Mouse (Mus musculus): ENCODE measurements around the gene Limch1. TPM values are rescaled to one million over a fixed set of nuclear protein-coding genes. Genes with fewer than 3 reads are reported as not detected.

Limch1 gene
- polyA plus RNA-seq, 1 experiment from 2014 or later = 6.1 TPM

GRCm38 (mm10) chr5:66979332-66980218 lies 233.9 kb downstream of the Limch1 start:
- peak; percentile 32 for DNase-seq (ENCODE audit: low spot score)

GRCm38 (mm10) chr5:66980862-66981261 lies 235.2 kb downstream of the Limch1 start:
- no peak overlapping the region for H3K9ac ChIP-seq (ENCODE audit: low read length)
- no peaks in the 10 kb centered on the region for H3K36me3 ChIP-seq (ENCODE audit: control insufficient read depth, insufficient read depth, low read length)
- no peaks in the 10 kb centered on the region for H3K27me3 ChIP-seq (ENCODE audit: control insufficient read depth, insufficient read depth, low read length)
- no peaks in the 10 kb centered on the region for H3K4me1 ChIP-seq (replicated peaks; ENCODE audit: control insufficient read depth, insufficient read depth)
- no peak overlapping the region for H3K27ac ChIP-seq (replicated peaks)
- H3K9me3 ChIP-seq (ENCODE audit: control insufficient read depth, low read length) = no peaks in the 10 kb centered on the region
- no peak overlapping the region for H3K4me2 ChIP-seq (replicated peaks; ENCODE audit: low read depth)
- ATAC-seq (ENCODE audit: low FRiP score, low TSS enrichment) = no peak
- 76% methylated on average over 4 of the region's 4 CpGs for WGBS
- no peak for DNase-seq (ENCODE audit: low spot score)
- no peak overlapping the region for H3K4me3 ChIP-seq (ENCODE audit: low read depth, low read length)
- TF ChIP-seq EP300 (optimal IDR thresholded peaks at IDR 0.05) (no peak), CTCF (IDR thresholded peaks at IDR 0.05; ENCODE audit: low read depth) (no peak)

More at GRCm38 (mm10) chr5:66979332-66980218, 233.9 kb downstream of the Limch1 start:
- no peaks in the 10 kb centered on the region for H3K9me3 ChIP-seq (ENCODE audit: control insufficient read depth, low read length)
- no peaks in the 10 kb centered on the region for H3K27me3 ChIP-seq (ENCODE audit: control insufficient read depth, insufficient read depth, low read length)
- no peak overlapping the region for H3K9ac ChIP-seq (ENCODE audit: low read length)
- H3K27ac ChIP-seq (replicated peaks) = no peak overlapping the region
- no peaks in the 10 kb centered on the region for H3K4me1 ChIP-seq (replicated peaks; ENCODE audit: control insufficient read depth, insufficient read depth)
- no peak overlapping the region for H3K4me3 ChIP-seq (ENCODE audit: low read depth, low read length)
- peak; percentile 54; the same call in 1 of the 2 replicates for ATAC-seq (ENCODE audit: low FRiP score, low TSS enrichment)
- no peak overlapping the region for H3K4me2 ChIP-seq (replicated peaks; ENCODE audit: low read depth)
- no peaks in the 10 kb centered on the region for H3K36me3 ChIP-seq (ENCODE audit: control insufficient read depth, insufficient read depth, low read length)
- no peak for TF ChIP-seq CTCF (IDR thresholded peaks at IDR 0.05; ENCODE audit: low read depth)
- TF ChIP-seq EP300 (optimal IDR thresholded peaks at IDR 0.05) = no peak
- 44% methylated on average over 19 of the region's 19 CpGs for WGBS

- Histone ChIP-seq H3K36me3 (ENCODE audit: control insufficient read depth, insufficient read depth, low read length) (no peaks in the 10 kb centered on the region), H3K4me3 (ENCODE audit: low read depth, low read length) (no peak overlapping the region), H3K27me3 (ENCODE audit: control insufficient read depth, insufficient read depth, low read length) (no peaks in the 10 kb centered on the region), H3K9me3 (ENCODE audit: control insufficient read depth, low read length) (no peaks in the 10 kb centered on the region), H3K4me2 (replicated peaks; ENCODE audit: low read depth) (no peak overlapping the region), H3K9ac (ENCODE audit: low read length) (no peak overlapping the region), H3K27ac (replicated peaks) (no peak overlapping the region), H3K4me1 (replicated peaks; ENCODE audit: control insufficient read depth, insufficient read depth) (no peaks in the 10 kb centered on the region)
- WGBS = 79% methylated on average over 5 of the region's 5 CpGs
- no peak for TF ChIP-seq CTCF (IDR thresholded peaks at IDR 0.05; ENCODE audit: low read depth)
- TF ChIP-seq EP300 (optimal IDR thresholded peaks at IDR 0.05) = no peak
- DNase-seq (ENCODE audit: low spot score) = no peak
- no peak for ATAC-seq (ENCODE audit: low FRiP score, low TSS enrichment)
Measured at GRCm38 (mm10) chr5:66983104-66983503, 237.5 kb downstream of the Limch1 start.

GRCm38 (mm10) chr5:66988926-66989325 lies 243.3 kb downstream of the Limch1 start:
- Histone ChIP-seq H3K36me3 (ENCODE audit: control insufficient read depth, insufficient read depth, low read length) (no peaks in the 10 kb centered on the region), H3K4me1 (replicated peaks; ENCODE audit: control insufficient read depth, insufficient read depth) (no peaks in the 10 kb centered on the region), H3K4me2 (replicated peaks; ENCODE audit: low read depth) (no peak overlapping the region), H3K9me3 (ENCODE audit: control insufficient read depth, low read length) (no peaks in the 10 kb centered on the region), H3K27me3 (ENCODE audit: control insufficient read depth, insufficient read depth, low read length) (no peaks in the 10 kb centered on the region), H3K4me3 (ENCODE audit: low read depth, low read length) (no peak overlapping the region), H3K27ac (replicated peaks) (no peak overlapping the region), H3K9ac (ENCODE audit: low read length) (no peak overlapping the region)
- ATAC-seq (ENCODE audit: low FRiP score, low TSS enrichment) (no peak), DNase-seq (ENCODE audit: low spot score) (no peak)
- TF ChIP-seq EP300 (optimal IDR thresholded peaks at IDR 0.05) = no peak
- peak; percentile 58 for TF ChIP-seq CTCF (IDR thresholded peaks at IDR 0.05; ENCODE audit: low read depth)
- WGBS = 69% methylated on average over 4 of the region's 4 CpGs

- no peak for DNase-seq (ENCODE audit: low spot score)
- Histone ChIP-seq H3K27me3 (ENCODE audit: control insufficient read depth, insufficient read depth, low read length) (no peaks in the 10 kb centered on the region), H3K9me3 (ENCODE audit: control insufficient read depth, low read length) (no peaks in the 10 kb centered on the region), H3K4me1 (replicated peaks; ENCODE audit: control insufficient read depth, insufficient read depth) (no peaks in the 10 kb centered on the region), H3K36me3 (ENCODE audit: control insufficient read depth, insufficient read depth, low read length) (no peaks in the 10 kb centered on the region), H3K27ac (replicated peaks) (no peak overlapping the region), H3K4me3 (ENCODE audit: low read depth, low read length) (no peak overlapping the region), H3K4me2 (replicated peaks; ENCODE audit: low read depth) (no peak overlapping the region), H3K9ac (ENCODE audit: low read length) (no peak overlapping the region)
- no peak for ATAC-seq (ENCODE audit: low FRiP score, low TSS enrichment)
- TF ChIP-seq CTCF (IDR thresholded peaks at IDR 0.05; ENCODE audit: low read depth) (no peak), EP300 (optimal IDR thresholded peaks at IDR 0.05) (no peak)
- WGBS = 71% methylated on average over 7 of the region's 7 CpGs
Measured at GRCm38 (mm10) chr5:66989531-66989930, 243.9 kb downstream of the Limch1 start.

- ATAC-seq (ENCODE audit: low FRiP score, low TSS enrichment) (no peak), DNase-seq (ENCODE audit: low spot score) (no peak)
- H3K27ac ChIP-seq (replicated peaks) = no peak overlapping the region
- H3K36me3 ChIP-seq (ENCODE audit: control insufficient read depth, insufficient read depth, low read length) = no peaks in the 10 kb centered on the region
- WGBS = 87% methylated on average over 7 of the region's 7 CpGs
- TF ChIP-seq EP300 (optimal IDR thresholded peaks at IDR 0.05) = no peak
- TF ChIP-seq CTCF (IDR thresholded peaks at IDR 0.05; ENCODE audit: low read depth) = no peak
- no peak overlapping the region for H3K4me2 ChIP-seq (replicated peaks; ENCODE audit: low read depth)
- no peak overlapping the region for H3K4me3 ChIP-seq (ENCODE audit: low read depth, low read length)
- H3K9me3 ChIP-seq (ENCODE audit: control insufficient read depth, low read length) = no peaks in the 10 kb centered on the region
- H3K27me3 ChIP-seq (ENCODE audit: control insufficient read depth, insufficient read depth, low read length) = no peaks in the 10 kb centered on the region
- no peaks in the 10 kb centered on the region for H3K4me1 ChIP-seq (replicated peaks; ENCODE audit: control insufficient read depth, insufficient read depth)
- no peak overlapping the region for H3K9ac ChIP-seq (ENCODE audit: low read length)
Measured at GRCm38 (mm10) chr5:66992401-66992800, 246.8 kb downstream of the Limch1 start.

Data from stomach, postnatal 0 days (tissue).